Mouse (Mus musculus): Measurements from ENCODE around the gene Pola2. TPM values are rescaled to one million over a fixed set of nuclear protein-coding genes. Genes with fewer than 3 reads are reported as not detected.

The Pola2 gene
- polyA plus RNA-seq, 1 experiment from 2014 or later = 83.7 TPM

DNA sequence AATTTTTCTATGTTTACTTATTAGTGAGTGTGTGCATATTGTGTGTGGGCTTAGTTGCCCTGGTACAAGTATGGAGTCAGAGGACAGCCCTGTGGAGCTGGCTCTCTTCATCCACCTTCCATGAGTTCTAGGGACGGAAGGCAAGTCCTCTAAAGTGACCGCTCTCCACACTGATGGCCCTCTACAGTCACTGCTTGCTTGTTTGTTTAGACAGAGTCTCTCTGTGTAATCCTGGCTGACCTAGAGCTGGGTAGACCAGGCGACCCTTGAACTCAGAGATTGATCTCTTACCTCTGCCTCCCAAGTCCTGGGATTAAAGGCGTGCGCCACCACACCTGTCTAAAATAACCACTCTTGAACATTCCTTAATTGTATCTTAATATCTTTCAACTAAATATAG, 6.6 kb downstream of the Pola2 start:
- no peak for DNase-seq (ENCODE audit: low spot score)
- no peak overlapping the region for H3K4me3 ChIP-seq
- H3K36me3 ChIP-seq = peaks cover 92% of the 10 kb centered on the region
- no peaks in the 10 kb centered on the region for H3K27me3 ChIP-seq (ENCODE audit: insufficient read depth, poor library complexity, severe bottlenecking)
- no peaks in the 10 kb centered on the region for H3K9me3 ChIP-seq
- peaks cover 20% of the 10 kb centered on the region for H3K4me1 ChIP-seq (replicated peaks)
- 91% methylated on average over 5 of the region's 5 CpGs for WGBS
- H3K27ac ChIP-seq = no peak overlapping the region

DNA sequence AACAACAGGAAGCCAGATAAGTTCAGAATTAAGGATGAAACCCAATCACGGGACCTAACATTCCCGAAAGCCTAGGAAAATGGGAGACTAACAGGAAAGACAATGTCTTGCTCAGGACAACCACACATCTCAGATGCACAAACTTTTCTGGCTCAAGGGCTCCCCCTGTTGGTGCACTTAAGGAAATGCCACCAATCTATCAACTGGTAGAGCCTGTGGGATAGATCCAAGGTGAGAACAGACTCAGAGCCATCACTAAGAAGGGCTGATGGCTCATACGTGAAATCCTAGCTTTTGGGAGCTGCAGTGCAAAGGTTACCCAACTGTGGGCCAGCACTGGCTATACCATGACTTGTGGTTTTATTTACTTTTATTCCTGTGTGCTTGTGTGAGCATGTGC, 7.3 kb downstream of the Pola2 start:
- WGBS = 43% methylated on average over 3 of the region's 3 CpGs
- DNase-seq (ENCODE audit: low spot score) = peak; percentile 77
- peaks cover 16% of the 10 kb centered on the region for H3K4me1 ChIP-seq (replicated peaks)
- H3K36me3 ChIP-seq = peaks cover 97% of the 10 kb centered on the region
- no peak overlapping the region for H3K27ac ChIP-seq
- H3K27me3 ChIP-seq (ENCODE audit: insufficient read depth, poor library complexity, severe bottlenecking) = no peaks in the 10 kb centered on the region
- no peak overlapping the region; the same call in 1 of the 2 replicates for H3K4me3 ChIP-seq
- H3K9me3 ChIP-seq = no peaks in the 10 kb centered on the region

GRCm38 (mm10) chr19:5955704-5956670, 8.0 kb downstream of the Pola2 start:
- DNase-seq (ENCODE audit: low spot score) = no peak
- Histone ChIP-seq H3K4me1 (replicated peaks) (peaks cover 9% of the 10 kb centered on the region), H3K4me3 (no peak overlapping the region), H3K27ac (no peak overlapping the region), H3K9me3 (no peaks in the 10 kb centered on the region), H3K27me3 (ENCODE audit: insufficient read depth, poor library complexity, severe bottlenecking) (no peaks in the 10 kb centered on the region), H3K36me3 (peaks cover 97% of the 10 kb centered on the region)
- 88% methylated on average over 28 of the region's 28 CpGs for WGBS

- WGBS = 90% methylated on average over 10 of the region's 10 CpGs
- Histone ChIP-seq H3K36me3 (peaks cover 98% of the 10 kb centered on the region), H3K9me3 (no peaks in the 10 kb centered on the region), H3K27me3 (ENCODE audit: insufficient read depth, poor library complexity, severe bottlenecking) (no peaks in the 10 kb centered on the region), H3K27ac (no peak overlapping the region), H3K4me1 (replicated peaks) (peaks cover 6% of the 10 kb centered on the region), H3K4me3 (no peak overlapping the region)
- no peak for DNase-seq (ENCODE audit: low spot score)
These were observed 9.1 kb downstream of the Pola2 start for GRCm38 (mm10) chr19:5954936-5955335.

- peaks cover 98% of the 10 kb centered on the region for H3K36me3 ChIP-seq
- 89% methylated on average over 22 of the region's 22 CpGs for WGBS
These were observed 9.8 kb downstream of the Pola2 start for GRCm38 (mm10) chr19:5954031-5954710.

DNA sequence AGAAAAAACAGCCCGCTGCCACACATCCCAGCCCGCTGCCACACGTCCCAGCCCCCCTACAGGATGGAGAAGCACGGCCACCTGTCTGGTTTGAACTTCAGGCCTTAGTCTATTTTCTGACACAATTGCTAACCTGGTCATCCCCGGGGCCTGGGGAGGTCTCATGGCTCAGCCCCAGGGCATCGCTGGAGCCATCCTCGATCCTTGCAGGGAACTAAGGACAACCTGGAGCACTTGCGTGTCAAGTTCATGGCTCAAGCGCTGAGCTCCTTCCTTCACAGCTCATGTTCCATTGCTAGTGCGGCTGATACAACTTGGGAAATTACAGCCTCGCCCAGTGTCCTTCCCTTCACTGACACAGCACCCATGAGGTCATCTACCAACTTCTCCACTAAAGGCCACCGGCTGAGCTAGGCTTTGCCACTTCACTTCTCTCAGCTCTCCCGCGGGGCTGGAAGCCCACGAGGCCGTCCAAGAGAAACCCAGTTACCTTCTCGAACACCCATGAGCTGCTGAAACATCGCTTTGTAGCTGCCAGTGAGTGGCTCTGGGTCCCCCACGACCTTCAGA, 10.7 kb downstream of the Pola2 start:
- Histone ChIP-seq H3K4me3 (no peak overlapping the region), H3K27ac (no peak overlapping the region), H3K36me3 (peaks cover 98% of the 10 kb centered on the region), H3K9me3 (no peaks in the 10 kb centered on the region), H3K27me3 (ENCODE audit: insufficient read depth, poor library complexity, severe bottlenecking) (no peaks in the 10 kb centered on the region), H3K4me1 (replicated peaks) (peaks cover 6% of the 10 kb centered on the region)
- 94% methylated on average over 19 of the region's 19 CpGs for WGBS
- DNase-seq (ENCODE audit: low spot score) = no peak

More at GRCm38 (mm10) chr19:5954031-5954710, 9.8 kb downstream of the Pola2 start:
- no peaks in the 10 kb centered on the region for H3K9me3 ChIP-seq
- no peak for DNase-seq (ENCODE audit: low spot score)
- H3K4me1 ChIP-seq (replicated peaks) = peaks cover 6% of the 10 kb centered on the region
- H3K27me3 ChIP-seq (ENCODE audit: insufficient read depth, poor library complexity, severe bottlenecking) = no peaks in the 10 kb centered on the region
- no peak overlapping the region for H3K27ac ChIP-seq
- no peak overlapping the region for H3K4me3 ChIP-seq

- DNase-seq (ENCODE audit: low spot score) = no peak
- peaks cover 98% of the 10 kb centered on the region for H3K36me3 ChIP-seq
- no peak overlapping the region for H3K27ac ChIP-seq
- no peaks in the 10 kb centered on the region for H3K27me3 ChIP-seq (ENCODE audit: insufficient read depth, poor library complexity, severe bottlenecking)
- WGBS = 86% methylated on average over 13 of the region's 13 CpGs
- H3K9me3 ChIP-seq = no peaks in the 10 kb centered on the region
- peaks cover 6% of the 10 kb centered on the region for H3K4me1 ChIP-seq (replicated peaks)
- H3K4me3 ChIP-seq = no peak overlapping the region
These were observed 11.8 kb downstream of the Pola2 start for GRCm38 (mm10) chr19:5952071-5952691.

GRCm38 (mm10) chr19:5951631-5952030, 12.4 kb downstream of the Pola2 start:
- no peak overlapping the region for H3K4me3 ChIP-seq
- H3K9me3 ChIP-seq = no peaks in the 10 kb centered on the region
- no peaks in the 10 kb centered on the region for H3K27me3 ChIP-seq (ENCODE audit: insufficient read depth, poor library complexity, severe bottlenecking)
- no peak overlapping the region for H3K27ac ChIP-seq
- no peak for DNase-seq (ENCODE audit: low spot score)
- H3K4me1 ChIP-seq (replicated peaks) = peaks cover 6% of the 10 kb centered on the region
- WGBS = 92% methylated on average over 16 of the region's 16 CpGs
- H3K36me3 ChIP-seq = peaks cover 98% of the 10 kb centered on the region

GRCm38 (mm10) chr19:5950218-5950617, 13.8 kb downstream of the Pola2 start:
- Histone ChIP-seq H3K27ac (no peak overlapping the region), H3K27me3 (ENCODE audit: insufficient read depth, poor library complexity, severe bottlenecking) (no peaks in the 10 kb centered on the region), H3K4me1 (replicated peaks) (peaks cover 6% of the 10 kb centered on the region), H3K9me3 (no peaks in the 10 kb centered on the region), H3K36me3 (peaks cover 100% of the 10 kb centered on the region), H3K4me3 (no peak overlapping the region)
- DNase-seq (ENCODE audit: low spot score) = no peak
- WGBS = 94% methylated on average over 11 of the region's 11 CpGs

GRCm38 (mm10) chr19:5945891-5946290, 18.1 kb downstream of the Pola2 start:
- H3K4me1 ChIP-seq (replicated peaks) = no peaks in the 10 kb centered on the region
- no peak overlapping the region for H3K4me3 ChIP-seq
- H3K27ac ChIP-seq = no peak overlapping the region
- H3K36me3 ChIP-seq = peaks cover 98% of the 10 kb centered on the region
- 89% methylated on average over 8 of the region's 8 CpGs for WGBS
- no peaks in the 10 kb centered on the region for H3K27me3 ChIP-seq (ENCODE audit: insufficient read depth, poor library complexity, severe bottlenecking)
- no peak for DNase-seq (ENCODE audit: low spot score)
- no peaks in the 10 kb centered on the region for H3K9me3 ChIP-seq

DNA sequence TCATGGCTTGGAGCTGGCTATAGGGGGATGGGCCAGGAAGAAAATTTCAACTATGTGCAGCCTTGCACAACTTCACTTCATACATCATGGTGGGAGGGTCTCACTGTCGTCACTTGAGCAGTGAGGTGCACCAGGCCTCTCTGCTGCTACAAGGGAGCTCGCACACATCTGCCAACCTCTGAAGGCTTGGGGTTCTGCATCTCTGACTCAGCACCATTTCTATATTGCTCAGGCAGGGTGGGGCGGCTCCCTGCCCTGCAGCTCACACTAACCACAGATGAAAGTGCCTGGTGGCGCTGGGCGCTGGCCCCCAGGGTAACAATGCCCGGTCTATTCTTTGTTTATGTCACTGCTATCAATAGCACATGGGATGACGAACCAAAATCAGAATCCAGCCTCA, 19.0 kb downstream of the Pola2 start:
- H3K4me3 ChIP-seq = no peak overlapping the region
- WGBS = 88% methylated on average over 7 of the region's 7 CpGs
- no peak for DNase-seq (ENCODE audit: low spot score)
- H3K27me3 ChIP-seq (ENCODE audit: insufficient read depth, poor library complexity, severe bottlenecking) = no peaks in the 10 kb centered on the region
- H3K4me1 ChIP-seq (replicated peaks) = no peaks in the 10 kb centered on the region
- peaks cover 98% of the 10 kb centered on the region for H3K36me3 ChIP-seq
- no peak overlapping the region for H3K27ac ChIP-seq
- H3K9me3 ChIP-seq = no peaks in the 10 kb centered on the region

GRCm38 (mm10) chr19:5944145-5944544, 19.9 kb downstream of the Pola2 start:
- Histone ChIP-seq H3K4me1 (replicated peaks) (no peaks in the 10 kb centered on the region; the same call in 1 of the 2 replicates), H3K27me3 (ENCODE audit: insufficient read depth, poor library complexity, severe bottlenecking) (no peaks in the 10 kb centered on the region), H3K27ac (no peak overlapping the region), H3K36me3 (peaks cover 98% of the 10 kb centered on the region), H3K4me3 (no peak overlapping the region), H3K9me3 (no peaks in the 10 kb centered on the region)
- WGBS = 86% methylated on average over 8 of the region's 8 CpGs
- DNase-seq (ENCODE audit: low spot score) = no peak
